Mouse (Mus musculus) liver, embryonic 12.5 days (tissue): ENCODE results near the gene Fbln1. TPM values are rescaled to one million over a fixed set of nuclear protein-coding genes. Genes with fewer than 3 reads are reported as not detected.

Experiments
- ATAC-seq: fragments of 200-750 bp; cut with Nextera tagmentation; 2 replicates; pipeline ENCODE4 v1.8.0; 2017; ENCODE audit warnings: moderate number of reproducible peaks, mild to moderate bottlenecking, moderate library complexity
- H3K27ac ChIP-seq: fragments of 300-500 bp; sonication (generic); 2 replicates; pipeline ENCODE4 v1.5.1; 2016; ENCODE audit warnings: mild to moderate bottlenecking
- H3K27me3 ChIP-seq: fragments of 300-500 bp; sonication (generic); replicated peaks from 2 replicates; pipeline ENCODE4 v1.6.1; 2016; ENCODE audit warnings: mild to moderate bottlenecking, moderate library complexity
- H3K36me3 ChIP-seq: fragments of 300-500 bp; sonication (generic); 2 replicates; pipeline ENCODE4 v1.6.1; 2016; ENCODE audit warnings: mild to moderate bottlenecking, moderate library complexity
- H3K4me1 ChIP-seq: fragments of 300-500 bp; sonication (generic); 2 replicates; pipeline ENCODE4 v1.6.1; 2016
- H3K4me2 ChIP-seq: fragments of 300-500 bp; sonication (generic); 2 replicates; pipeline ENCODE4 v1.6.1; 2016; ENCODE audit warnings: mild to moderate bottlenecking, moderate library complexity
- H3K4me3 ChIP-seq: fragments of 300-500 bp; sonication (generic); 2 replicates; pipeline ENCODE4 v1.5.1; 2016; ENCODE audit warnings: mild to moderate bottlenecking, moderate library complexity
- H3K9ac ChIP-seq: fragments of 300-500 bp; sonication (generic); 2 replicates; pipeline ENCODE4 v1.6.1; 2016; ENCODE audit warnings: mild to moderate bottlenecking, moderate library complexity
- H3K9me3 ChIP-seq: fragments of 300-500 bp; sonication (generic); replicated peaks from 2 replicates; pipeline ENCODE4 v1.6.1; 2016; ENCODE audit warnings: mild to moderate bottlenecking, moderate library complexity
- WGBS: fragments of 180-500 bp; shearing (Covaris S2); methylation state at CpG from one replicate; pipeline ENCODE4 v1.1.7; 2016; ENCODE audit not compliant: insufficient replicate concordance; 5-methylcytosine and 5-hydroxymethylcytosine counted together
- polyA plus RNA-seq: library from polyadenylated mRNA; unstranded; fragments of >200 nt; fragmentation: Nextera tagmentation; extraction: Ambion mirVana; gene quantifications from 2 replicates; pipeline ENCODE4 v1.2.1, GENCODE M21; 2016

Fbln1 gene
- polyA plus RNA-seq, 1 experiment from 2014 or later = 18.1 TPM

- no peak for ATAC-seq
- Histone ChIP-seq H3K9me3 (no peaks in the 10 kb centered on the region), H3K9ac (no peak overlapping the region), H3K27ac (0 out of 2 replicates have a peak overlapping the region, but pooled peaks have one; percentile 22), H3K36me3 (peaks cover 5% of the 10 kb centered on the region; the same call in 1 of the 2 replicates), H3K27me3 (peaks cover 45% of the 10 kb centered on the region), H3K4me3 (no peak overlapping the region), H3K4me2 (0 out of 2 replicates have a peak overlapping the region, but pooled peaks have one; percentile 13), H3K4me1 (peaks cover 24% of the 10 kb centered on the region)
- WGBS = 15% methylated on average over 10 of the region's 10 CpGs
These were observed 2.6 kb downstream of the Fbln1 start for GRCm38 (mm10) chr15:85208332-85208731.

- Histone ChIP-seq H3K9me3 (no peaks in the 10 kb centered on the region), H3K4me2 (no peak overlapping the region), H3K27me3 (peaks cover 35% of the 10 kb centered on the region), H3K27ac (no peak overlapping the region), H3K36me3 (peaks cover 5% of the 10 kb centered on the region; the same call in 1 of the 2 replicates), H3K4me1 (peaks cover 24% of the 10 kb centered on the region), H3K4me3 (no peak overlapping the region), H3K9ac (no peak overlapping the region)
- 65% methylated on average over 3 of the region's 3 CpGs for WGBS
- ATAC-seq = no peak
These were observed 3.6 kb downstream of the Fbln1 start for GRCm38 (mm10) chr15:85209341-85209740.

- no peak for ATAC-seq
- Histone ChIP-seq H3K9ac (no peak overlapping the region), H3K4me2 (no peak overlapping the region), H3K27me3 (peaks cover 22% of the 10 kb centered on the region), H3K27ac (no peak overlapping the region), H3K36me3 (peaks cover 9% of the 10 kb centered on the region), H3K4me3 (no peak overlapping the region), H3K4me1 (peaks cover 23% of the 10 kb centered on the region), H3K9me3 (peaks cover 4% of the 10 kb centered on the region; the same call in 1 of the 2 replicates)
- 73% methylated on average over 12 of the region's 12 CpGs for WGBS
These were observed 4.9 kb downstream of the Fbln1 start for GRCm38 (mm10) chr15:85210686-85211085.

- Histone ChIP-seq H3K4me3 (no peak overlapping the region), H3K27ac (no peak overlapping the region), H3K4me1 (peaks cover 18% of the 10 kb centered on the region), H3K36me3 (peaks cover 13% of the 10 kb centered on the region), H3K27me3 (peaks cover 16% of the 10 kb centered on the region), H3K4me2 (no peak overlapping the region), H3K9me3 (peaks cover 9% of the 10 kb centered on the region; the same call in 1 of the 2 replicates), H3K9ac (no peak overlapping the region)
- ATAC-seq = no peak
- WGBS = 83% methylated on average over 18 of the region's 18 CpGs
These were observed 5.5 kb downstream of the Fbln1 start for GRCm38 (mm10) chr15:85211101-85211760.

- H3K9me3 ChIP-seq = peaks cover 12% of the 10 kb centered on the region; the same call in 1 of the 2 replicates
- no peak for ATAC-seq
- 77% methylated on average over 7 of the region's 7 CpGs for WGBS
- H3K36me3 ChIP-seq = peaks cover 8% of the 10 kb centered on the region
- H3K27ac ChIP-seq = no peak overlapping the region
- no peaks in the 10 kb centered on the region for H3K4me1 ChIP-seq
- H3K27me3 ChIP-seq = no peaks in the 10 kb centered on the region
- H3K4me2 ChIP-seq = no peak overlapping the region
- H3K4me3 ChIP-seq = no peak overlapping the region
- no peak overlapping the region for H3K9ac ChIP-seq
These were observed 10.5 kb downstream of the Fbln1 start for GRCm38 (mm10) chr15:85216069-85216813.

- no peaks in the 10 kb centered on the region for H3K27me3 ChIP-seq
- peaks cover 12% of the 10 kb centered on the region; the same call in 1 of the 2 replicates for H3K9me3 ChIP-seq
- H3K4me1 ChIP-seq = no peaks in the 10 kb centered on the region
- WGBS = 70% methylated on average over 5 of the region's 5 CpGs
- H3K4me2 ChIP-seq = no peak overlapping the region
- no peak for ATAC-seq
- H3K9ac ChIP-seq = no peak overlapping the region
- H3K36me3 ChIP-seq = peaks cover 8% of the 10 kb centered on the region
- H3K27ac ChIP-seq = no peak overlapping the region
- no peak overlapping the region for H3K4me3 ChIP-seq
These were observed 13.0 kb downstream of the Fbln1 start for GRCm38 (mm10) chr15:85218617-85219265.

- 70% methylated on average over 6 of the region's 6 CpGs for WGBS
These were observed 14.6 kb downstream of the Fbln1 start for GRCm38 (mm10) chr15:85220371-85220770.

GRCm38 (mm10) chr15:85221115-85221854 is 15.5 kb downstream of the Fbln1 start:
- no peaks in the 10 kb centered on the region for H3K27me3 ChIP-seq
- H3K4me1 ChIP-seq = no peaks in the 10 kb centered on the region
- no peak for ATAC-seq
- peaks cover 14% of the 10 kb centered on the region; the same call in 1 of the 2 replicates for H3K36me3 ChIP-seq
- no peak overlapping the region for H3K9ac ChIP-seq
- 58% methylated on average over 12 of the region's 12 CpGs for WGBS
- H3K27ac ChIP-seq = no peak overlapping the region
- H3K4me2 ChIP-seq = no peak overlapping the region
- H3K9me3 ChIP-seq = peaks cover 2% of the 10 kb centered on the region; the same call in 1 of the 2 replicates
- H3K4me3 ChIP-seq = no peak overlapping the region

More at GRCm38 (mm10) chr15:85220371-85220770, 14.6 kb downstream of the Fbln1 start:
- H3K27me3 ChIP-seq = no peaks in the 10 kb centered on the region
- no peak overlapping the region for H3K4me3 ChIP-seq
- peaks cover 11% of the 10 kb centered on the region; the same call in 1 of the 2 replicates for H3K9me3 ChIP-seq
- H3K4me1 ChIP-seq = no peaks in the 10 kb centered on the region
- H3K4me2 ChIP-seq = no peak overlapping the region
- ATAC-seq = no peak
- no peak overlapping the region for H3K9ac ChIP-seq
- no peak overlapping the region for H3K27ac ChIP-seq
- H3K36me3 ChIP-seq = peaks cover 20% of the 10 kb centered on the region

- Histone ChIP-seq H3K4me2 (no peak overlapping the region), H3K4me1 (peaks cover 13% of the 10 kb centered on the region), H3K9ac (no peak overlapping the region), H3K36me3 (peaks cover 23% of the 10 kb centered on the region), H3K4me3 (no peak overlapping the region), H3K27me3 (no peaks in the 10 kb centered on the region), H3K27ac (no peak overlapping the region), H3K9me3 (no peaks in the 10 kb centered on the region)
- no peak for ATAC-seq
- 73% methylated on average over 3 of the region's 3 CpGs for WGBS
These were observed 19.9 kb downstream of the Fbln1 start for GRCm38 (mm10) chr15:85225693-85226092.

GRCm38 (mm10) chr15:85226841-85227240 is 21.1 kb downstream of the Fbln1 start:
- Histone ChIP-seq H3K4me3 (no peak overlapping the region), H3K27ac (no peak overlapping the region), H3K9ac (no peak overlapping the region), H3K4me1 (peaks cover 16% of the 10 kb centered on the region), H3K9me3 (no peaks in the 10 kb centered on the region), H3K27me3 (no peaks in the 10 kb centered on the region), H3K4me2 (no peak overlapping the region), H3K36me3 (peaks cover 26% of the 10 kb centered on the region)
- ATAC-seq = no peak
- 69% methylated on average over 7 of the region's 7 CpGs for WGBS

- ATAC-seq = no peak
- 63% methylated on average over 3 of the region's 3 CpGs for WGBS
- Histone ChIP-seq H3K4me2 (no peak overlapping the region), H3K36me3 (peaks cover 26% of the 10 kb centered on the region), H3K4me1 (peaks cover 26% of the 10 kb centered on the region), H3K9ac (no peak overlapping the region), H3K9me3 (no peaks in the 10 kb centered on the region), H3K27me3 (no peaks in the 10 kb centered on the region), H3K27ac (no peak overlapping the region), H3K4me3 (no peak overlapping the region)
These were observed 22.8 kb downstream of the Fbln1 start for GRCm38 (mm10) chr15:85228568-85228967.
